Mouse (Mus musculus): ENCODE data around the gene Slc7a1.

GRCm38 (mm10) chr5:148377439-148378231, 22.1 kb downstream of the Slc7a1 start:
- TF ChIP-seq POLR2A (IDR thresholded peaks at IDR 0.05; ENCODE audit: insufficient read length, low read depth) = no peak
- no peak for TF ChIP-seq TCF12 (IDR thresholded peaks at IDR 0.05; ENCODE audit: insufficient read depth, poor library complexity, severe bottlenecking)
- no peak for TF ChIP-seq MAX (IDR thresholded peaks at IDR 0.05; ENCODE audit: low read depth)
- no peak for TF ChIP-seq CEBPB (IDR thresholded peaks at IDR 0.05; ENCODE audit: insufficient read depth, poor library complexity, severe bottlenecking)
- no peak for TF ChIP-seq MYOD1 (IDR thresholded peaks at IDR 0.05; ENCODE audit: control insufficient read depth in 1 of 3, insufficient read length in 2 of 3, low read depth in 2 of 3)
- TF ChIP-seq SRF (IDR thresholded peaks at IDR 0.05; ENCODE audit: control insufficient read depth, insufficient read length, low read depth) = no peak
- TF ChIP-seq POLR2AphosphoS2 (IDR thresholded peaks at IDR 0.05; ENCODE audit: insufficient read length, low read depth) = no peak
- no peak for TF ChIP-seq TCF3 (IDR thresholded peaks at IDR 0.05; ENCODE audit: insufficient read length, low read depth)
- no peak for TF ChIP-seq USF1 (IDR thresholded peaks at IDR 0.05; ENCODE audit: low read depth)
- TF ChIP-seq E2F4 (IDR thresholded peaks at IDR 0.05; ENCODE audit: insufficient read depth) = no peak
- no peak for TF ChIP-seq MYOG (IDR thresholded peaks at IDR 0.05; ENCODE audit: control insufficient read depth in 1 of 3, insufficient read depth in 1 of 3, insufficient read length in 2 of 3, low read depth in 2 of 3)

All from myocyte (in vitro differentiated cells).